Mouse (Mus musculus) cerebellum, postnatal 14 days (tissue): ENCODE data around the gene Golga5.
"Not testable (repeated sequence)": the region's sequence is repeated elsewhere in the genome, so short reads cannot be mapped to it uniquely, and the experiment has no call there.

Experiments used
- DNase-seq, 2 experiments: peaks; one replicate each; pipeline ENCODE4 v3.0.0; 2021; ENCODE audit warnings: mixed read lengths in 2 of 2

The Golga5 gene

GRCm38 (mm10) chr12:102450437-102450836, 18.5 kb upstream of the Golga5 start:
- DNase-seq = no peak

GRCm38 (mm10) chr12:102451126-102451851, 17.6 kb upstream of the Golga5 start:
- DNase-seq = no peak

- DNase-seq = no peak
These were observed 15.4 kb upstream of the Golga5 start for GRCm38 (mm10) chr12:102453581-102453980.

- DNase-seq = no peak
These were observed 12.3 kb upstream of the Golga5 start for GRCm38 (mm10) chr12:102456467-102457193.

- DNase-seq = no peak
These were observed 8.9 kb upstream of the Golga5 start for GRCm38 (mm10) chr12:102460014-102460413.

- peak; percentile 19 to 35 for DNase-seq
These were observed 7.8 kb upstream of the Golga5 start for GRCm38 (mm10) chr12:102461177-102461576.

- peak in 1 of 2 experiments; percentile 19 for DNase-seq
These were observed 4.3 kb upstream of the Golga5 start for GRCm38 (mm10) chr12:102464650-102465049.

GRCm38 (mm10) chr12:102468136-102468535, 799 bp upstream of the Golga5 start:
- peak; percentile 39 to 52 for DNase-seq

- DNase-seq = no peak
These were observed 5.5 kb downstream of the Golga5 start for GRCm38 (mm10) chr12:102474411-102474810.

GRCm38 (mm10) chr12:102480481-102480880, 11.5 kb downstream of the Golga5 start:
- DNase-seq = no peak

- DNase-seq = no peak
These were observed 16.0 kb downstream of the Golga5 start for GRCm38 (mm10) chr12:102484946-102485345.

- DNase-seq = no peak
These were observed 23.0 kb downstream of the Golga5 start for GRCm38 (mm10) chr12:102491911-102492310.

- not testable (repeated sequence) for DNase-seq
These were observed 26.8 kb downstream of the Golga5 start for GRCm38 (mm10) chr12:102495754-102496153.

- DNase-seq = no peak
These were observed 29.0 kb downstream of the Golga5 start for GRCm38 (mm10) chr12:102497905-102498304.

- DNase-seq = no peak
These were observed 29.8 kb downstream of the Golga5 start for GRCm38 (mm10) chr12:102498726-102499125.

- no peak for DNase-seq
These were observed 30.3 kb downstream of the Golga5 start for GRCm38 (mm10) chr12:102499210-102499609.

- peak in 1 of 2 experiments; percentile 32 for DNase-seq
These were observed 30.8 kb downstream of the Golga5 start for GRCm38 (mm10) chr12:102499723-102500122.

GRCm38 (mm10) chr12:102501038-102501437, 32.1 kb downstream of the Golga5 start:
- DNase-seq = no peak

GRCm38 (mm10) chr12:102501848-102502595, 33.1 kb downstream of the Golga5 start:
- no peak for DNase-seq

- no peak for DNase-seq
These were observed 36.3 kb downstream of the Golga5 start for GRCm38 (mm10) chr12:102505131-102505713.

- DNase-seq = no peak
These were observed 37.0 kb downstream of the Golga5 start for GRCm38 (mm10) chr12:102505949-102506348.

- peak; percentile 85 to 93 for DNase-seq
These were observed 42.4 kb downstream of the Golga5 start for GRCm38 (mm10) chr12:102511363-102511762.

- DNase-seq = no peak
These were observed 45.2 kb downstream of the Golga5 start for GRCm38 (mm10) chr12:102514151-102514550.
